Mouse (Mus musculus): ENCODE data around the gene Klc1. TPM values are rescaled to one million over a fixed set of nuclear protein-coding genes. Genes with fewer than 3 reads are reported as not detected.

Klc1 gene
- total RNA-seq, 1 experiment from 2014 or later, result 142 TPM

- ATAC-seq (replicated peaks; ENCODE audit: insufficient number of reproducible peaks, low FRiP score, low TSS enrichment, poor library complexity, severe bottlenecking), result peak; percentile 74
Observed at GRCm38 (mm10) chr12:111738754-111739153, 19.9 kb upstream of the Klc1 start.

GRCm38 (mm10) chr12:111741338-111741737 is 17.3 kb upstream of the Klc1 start:
- no peak for ATAC-seq (replicated peaks; ENCODE audit: insufficient number of reproducible peaks, low FRiP score, low TSS enrichment, poor library complexity, severe bottlenecking)

- ATAC-seq (replicated peaks; ENCODE audit: insufficient number of reproducible peaks, low FRiP score, low TSS enrichment, poor library complexity, severe bottlenecking), result no peak
Observed at GRCm38 (mm10) chr12:111743419-111743818, 15.2 kb upstream of the Klc1 start.

- peak; percentile 80 for ATAC-seq (replicated peaks; ENCODE audit: insufficient number of reproducible peaks, low FRiP score, low TSS enrichment, poor library complexity, severe bottlenecking)
Observed at GRCm38 (mm10) chr12:111743981-111744423, 14.6 kb upstream of the Klc1 start.

- no peak for ATAC-seq (replicated peaks; ENCODE audit: insufficient number of reproducible peaks, low FRiP score, low TSS enrichment, poor library complexity, severe bottlenecking)
Observed at GRCm38 (mm10) chr12:111745274-111745673, 13.4 kb upstream of the Klc1 start.

- ATAC-seq (replicated peaks; ENCODE audit: insufficient number of reproducible peaks, low FRiP score, low TSS enrichment, poor library complexity, severe bottlenecking), result peak; percentile 47; the same call in 1 of the 2 replicates
Observed at GRCm38 (mm10) chr12:111746091-111746490, 12.6 kb upstream of the Klc1 start.

- ATAC-seq (replicated peaks; ENCODE audit: insufficient number of reproducible peaks, low FRiP score, low TSS enrichment, poor library complexity, severe bottlenecking), result no peak
Observed at GRCm38 (mm10) chr12:111747421-111747820, 11.2 kb upstream of the Klc1 start.

GRCm38 (mm10) chr12:111750739-111751138 is 7.9 kb upstream of the Klc1 start:
- no peak for ATAC-seq (replicated peaks; ENCODE audit: insufficient number of reproducible peaks, low FRiP score, low TSS enrichment, poor library complexity, severe bottlenecking)

- ATAC-seq (replicated peaks; ENCODE audit: insufficient number of reproducible peaks, low FRiP score, low TSS enrichment, poor library complexity, severe bottlenecking), result no peak
Observed at GRCm38 (mm10) chr12:111752491-111752890, 6.2 kb upstream of the Klc1 start.

- ATAC-seq (replicated peaks; ENCODE audit: insufficient number of reproducible peaks, low FRiP score, low TSS enrichment, poor library complexity, severe bottlenecking), result no peak
Observed at GRCm38 (mm10) chr12:111753347-111753746, 5.3 kb upstream of the Klc1 start.

- no peak for ATAC-seq (replicated peaks; ENCODE audit: insufficient number of reproducible peaks, low FRiP score, low TSS enrichment, poor library complexity, severe bottlenecking)
Observed at GRCm38 (mm10) chr12:111754710-111755109, 3.9 kb upstream of the Klc1 start.

- no peak for ATAC-seq (replicated peaks; ENCODE audit: insufficient number of reproducible peaks, low FRiP score, low TSS enrichment, poor library complexity, severe bottlenecking)
Observed at GRCm38 (mm10) chr12:111755231-111755630, 3.4 kb upstream of the Klc1 start.

GRCm38 (mm10) chr12:111756082-111756697 is 2.5 kb upstream of the Klc1 start:
- no peak for ATAC-seq (replicated peaks; ENCODE audit: insufficient number of reproducible peaks, low FRiP score, low TSS enrichment, poor library complexity, severe bottlenecking)

GRCm38 (mm10) chr12:111756698-111757082 is 2.0 kb upstream of the Klc1 start:
- ATAC-seq (replicated peaks; ENCODE audit: insufficient number of reproducible peaks, low FRiP score, low TSS enrichment, poor library complexity, severe bottlenecking), result no peak

GRCm38 (mm10) chr12:111757561-111758325 is 906 bp upstream of the Klc1 start:
- no peak for ATAC-seq (replicated peaks; ENCODE audit: insufficient number of reproducible peaks, low FRiP score, low TSS enrichment, poor library complexity, severe bottlenecking)

GRCm38 (mm10) chr12:111759176-111760061 is 770 bp downstream of the Klc1 start:
- ATAC-seq (replicated peaks; ENCODE audit: insufficient number of reproducible peaks, low FRiP score, low TSS enrichment, poor library complexity, severe bottlenecking), result 0 out of 2 replicates have a peak, but pooled peaks have one; percentile 22

GRCm38 (mm10) chr12:111760306-111760908 is 1.8 kb downstream of the Klc1 start:
- ATAC-seq (replicated peaks; ENCODE audit: insufficient number of reproducible peaks, low FRiP score, low TSS enrichment, poor library complexity, severe bottlenecking), result no peak

- no peak for ATAC-seq (replicated peaks; ENCODE audit: insufficient number of reproducible peaks, low FRiP score, low TSS enrichment, poor library complexity, severe bottlenecking)
Observed at GRCm38 (mm10) chr12:111762620-111763280, 4.1 kb downstream of the Klc1 start.

Data from monocyte, adult 5-6 weeks (primary cell).